Mouse (Mus musculus) kidney, postnatal 14 days (tissue): ENCODE results near the gene Zfp384.
A peak's percentile ranks its signal among the peaks of the same experiment; 100 is the strongest.

Source experiments
- DNase-seq: peaks from one replicate; pipeline ENCODE4 v3.0.0; 2022; ENCODE audit warnings: mixed read lengths

Zfp384 gene

DNA sequence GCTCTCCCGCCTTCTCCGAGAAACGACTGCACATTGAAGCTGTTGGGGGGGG lies at the start of gene Zfp384:
TSS of gene Zfp384 (plus strand) at position 17 of the 52 bp plus-strand sequence.
- no peak for DNase-seq

- DNase-seq, result no peak
Observed at GRCm38 (mm10) chr6:124959960-124960359, 49.0 kb upstream of the Zfp384 start.

GRCm38 (mm10) chr6:124961021-124961420 lies 47.9 kb upstream of the Zfp384 start:
- no peak for DNase-seq

- DNase-seq, result no peak
Observed at GRCm38 (mm10) chr6:124964638-124965037, 44.3 kb upstream of the Zfp384 start.

DNA sequence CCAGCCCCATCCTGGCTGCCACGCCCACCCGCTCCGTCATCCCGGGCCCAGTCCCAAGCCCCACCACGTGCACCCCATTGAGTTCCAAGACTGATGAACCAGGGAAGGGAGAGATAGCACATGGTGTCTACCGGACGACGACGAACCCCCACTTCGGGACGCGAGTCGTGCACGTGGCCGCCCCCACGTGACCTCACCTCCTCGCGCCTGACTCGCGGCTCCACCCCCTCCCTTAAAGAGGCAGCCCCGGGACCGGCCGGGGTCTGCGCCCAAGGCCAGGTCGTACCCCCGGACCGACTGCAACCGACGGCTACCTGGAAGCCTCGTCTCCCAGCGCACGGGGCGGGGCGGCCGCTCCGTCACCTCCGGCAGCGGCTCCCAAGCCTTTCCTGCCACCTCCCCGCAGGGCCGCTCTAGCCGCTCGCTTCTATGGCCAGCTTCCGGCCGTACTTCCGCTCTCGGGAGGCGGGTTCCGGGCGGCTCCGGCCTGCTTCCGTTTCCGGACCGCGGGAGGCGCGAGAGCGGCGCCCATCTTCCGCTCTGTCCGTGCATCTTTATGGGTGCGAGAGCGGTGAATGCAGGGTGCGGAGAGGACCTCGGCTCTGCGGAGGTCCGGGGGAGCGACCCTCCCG lies 43.7 kb upstream of the Zfp384 start, which contains the start of gene Cops7a:
TSS of gene Cops7a (minus strand) at position 451 of the 632 bp plus-strand sequence.
- peak; percentile 96 for DNase-seq

DNA sequence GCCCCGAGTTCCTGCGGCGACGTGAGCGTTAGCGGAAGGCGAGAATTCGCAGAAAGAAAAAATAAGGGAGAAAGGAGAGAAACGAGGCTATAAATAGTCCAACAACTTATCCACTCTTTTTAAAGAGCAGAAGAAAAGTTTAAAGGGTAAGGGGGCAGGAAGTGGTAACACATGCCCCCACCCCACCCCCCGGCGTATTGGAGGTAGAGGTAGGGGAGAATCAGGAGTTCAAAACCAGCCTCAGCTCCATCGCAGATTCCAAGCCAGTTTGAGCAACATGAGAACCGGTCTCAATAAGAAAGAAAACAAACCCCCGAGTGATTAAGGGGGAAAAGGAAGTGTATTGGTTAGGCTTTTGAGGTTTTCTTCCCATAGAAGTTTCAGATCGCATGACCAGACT lies 43.2 kb upstream of the Zfp384 start:
- no peak for DNase-seq

GRCm38 (mm10) chr6:124966466-124967118 lies 42.4 kb upstream of the Zfp384 start:
- DNase-seq, result peak; percentile 10

DNA sequence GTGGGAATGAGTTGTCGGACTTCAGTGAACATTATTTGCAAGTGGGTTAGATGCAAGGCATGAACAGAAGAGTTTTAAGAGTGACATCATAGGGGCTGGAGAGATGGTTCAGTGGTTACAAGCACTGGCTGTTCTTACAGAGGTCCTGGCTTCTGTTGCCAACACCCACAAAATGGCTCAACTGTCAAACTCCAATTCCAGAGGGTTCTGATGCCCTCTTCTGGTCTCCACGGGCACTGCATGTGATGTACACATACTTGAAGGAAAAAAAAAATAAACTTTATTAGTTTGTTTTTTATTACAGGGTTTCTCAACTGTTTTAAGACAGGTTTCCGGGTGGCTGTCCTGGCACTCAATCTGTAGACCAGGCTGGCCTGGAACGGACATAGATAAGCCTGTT lies 41.2 kb upstream of the Zfp384 start:
- DNase-seq, result peak; percentile 46

DNA sequence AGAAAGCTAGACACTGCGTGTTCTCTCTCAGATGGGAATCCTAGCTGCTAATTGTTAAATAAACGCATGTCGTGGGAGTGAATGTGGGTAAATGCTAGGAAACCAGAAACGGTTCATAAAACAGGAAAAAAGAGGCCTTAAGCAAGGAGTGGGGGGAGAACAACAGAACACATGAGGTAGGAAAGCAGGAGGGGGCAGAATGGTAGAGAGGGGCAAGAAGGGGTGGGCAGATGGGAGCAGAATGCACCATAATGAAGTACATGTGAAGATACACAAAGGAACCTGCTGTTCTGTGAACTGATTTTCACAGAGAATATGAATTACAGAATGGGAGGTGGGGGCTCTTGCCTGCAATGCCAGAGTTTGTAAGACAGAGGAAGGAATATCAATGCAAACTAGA lies 16.7 kb upstream of the Zfp384 start:
- no peak for DNase-seq

- DNase-seq, result no peak
Observed at GRCm38 (mm10) chr6:124993365-124993764, 15.6 kb upstream of the Zfp384 start.

GRCm38 (mm10) chr6:124993876-124994275 lies 15.1 kb upstream of the Zfp384 start:
- DNase-seq, result no peak

DNA sequence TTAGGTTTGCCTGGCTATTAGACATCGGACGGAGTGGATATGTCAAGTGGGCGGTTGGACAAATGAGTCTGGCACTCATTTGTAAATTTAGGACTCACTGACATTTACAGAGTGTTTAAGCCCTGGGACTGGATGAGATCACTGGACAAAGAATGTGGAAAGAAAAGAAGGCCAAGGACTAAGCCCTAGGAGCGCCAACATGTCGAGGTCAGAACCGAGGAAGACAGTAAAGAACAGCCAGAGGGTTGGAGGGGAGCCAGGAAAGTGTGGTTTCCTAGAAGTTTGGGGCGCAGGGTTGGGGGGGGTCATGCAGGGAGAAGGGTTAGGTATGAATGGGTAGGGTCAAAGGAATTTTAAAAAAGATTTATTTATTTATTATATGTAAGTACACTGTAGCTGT lies 13.7 kb upstream of the Zfp384 start:
- DNase-seq, result no peak

- DNase-seq, result no peak
Observed at GRCm38 (mm10) chr6:124995831-124996403, 13.0 kb upstream of the Zfp384 start.

- DNase-seq, result peak; percentile 79
Observed at GRCm38 (mm10) chr6:124996551-124997501, 12.1 kb upstream of the Zfp384 start, which contains the start of gene Pianp. TSS of gene Pianp (plus strand) at chr6:124996694.

DNA sequence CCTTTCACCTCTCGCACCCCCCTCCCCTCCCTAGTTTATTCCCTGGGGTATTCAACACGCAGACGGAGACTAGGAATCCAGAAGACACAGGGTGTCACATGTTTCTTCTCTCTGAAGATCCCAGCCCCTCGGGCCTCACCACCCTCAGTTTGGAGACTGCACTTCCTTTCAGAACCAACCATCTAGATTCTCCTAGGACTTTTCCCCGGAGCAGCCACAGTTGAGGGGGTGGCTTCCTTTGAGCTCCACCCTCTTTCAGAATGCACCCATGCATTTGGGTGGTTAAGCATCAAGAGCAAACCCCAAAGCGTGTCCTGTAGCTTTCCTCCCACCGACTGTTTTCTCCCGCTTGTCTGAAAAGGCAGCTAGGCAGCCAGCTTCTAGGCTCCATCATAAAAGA lies 10.9 kb upstream of the Zfp384 start:
- no peak for DNase-seq

DNA sequence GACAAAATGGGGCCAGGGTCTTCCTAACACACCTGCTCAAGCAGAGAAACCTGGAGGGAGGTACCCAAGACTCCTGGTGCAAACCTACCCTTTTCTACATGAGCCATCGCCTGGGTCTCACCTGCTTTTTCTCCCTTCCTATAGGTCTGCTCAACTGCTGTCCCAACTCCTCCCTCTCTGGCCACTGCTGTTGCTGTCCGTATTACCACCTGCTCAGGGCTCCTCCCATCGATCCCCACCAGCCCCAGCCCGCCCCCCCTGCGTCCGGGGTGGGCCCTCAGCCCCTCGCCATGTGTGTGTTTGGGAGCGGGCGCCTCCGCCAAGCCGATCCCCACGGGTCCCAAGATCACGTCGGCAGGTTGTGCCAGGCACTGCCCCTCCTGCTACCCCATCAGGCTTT lies 9.9 kb upstream of the Zfp384 start:
- no peak for DNase-seq

DNA sequence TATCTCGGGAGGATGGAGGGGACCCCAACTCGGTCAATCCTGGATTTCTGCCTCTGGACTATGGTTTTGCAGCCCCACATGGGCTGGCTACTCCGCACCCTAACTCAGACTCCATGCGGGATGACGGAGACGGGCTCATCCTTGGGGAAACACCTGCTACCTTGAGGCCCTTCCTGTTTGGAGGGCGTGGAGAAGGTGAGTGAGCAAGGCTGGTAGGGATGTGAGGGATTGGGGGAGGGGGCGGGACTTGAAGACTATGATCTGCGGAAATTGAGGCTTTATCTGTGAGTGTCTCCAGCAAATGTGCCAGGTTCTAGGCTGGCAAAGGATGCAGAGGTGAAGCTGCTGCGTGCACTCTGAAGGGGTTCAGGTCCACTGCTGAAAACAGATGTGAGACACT lies 9.4 kb upstream of the Zfp384 start:
- DNase-seq, result no peak

DNA sequence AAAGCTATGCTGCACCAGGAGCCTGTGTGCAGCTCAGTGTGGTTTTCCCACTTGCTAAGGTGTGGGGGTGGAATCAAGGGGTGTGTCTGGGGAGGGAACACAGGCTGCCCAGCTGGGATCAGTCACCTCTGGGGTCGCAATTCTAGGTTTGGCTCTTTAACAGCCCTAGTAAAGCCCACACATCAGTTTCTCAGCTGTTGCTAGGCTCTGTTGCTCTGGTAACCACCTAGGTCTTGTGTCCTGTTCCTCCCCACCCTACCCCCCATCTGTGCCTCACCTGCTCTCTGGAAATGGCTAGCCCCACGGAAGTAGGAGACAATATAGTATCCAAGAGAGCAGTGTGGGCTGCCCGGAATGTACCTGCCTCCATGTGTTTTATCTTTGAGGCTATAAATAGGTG lies 5.2 kb upstream of the Zfp384 start:
- no peak for DNase-seq

DNA sequence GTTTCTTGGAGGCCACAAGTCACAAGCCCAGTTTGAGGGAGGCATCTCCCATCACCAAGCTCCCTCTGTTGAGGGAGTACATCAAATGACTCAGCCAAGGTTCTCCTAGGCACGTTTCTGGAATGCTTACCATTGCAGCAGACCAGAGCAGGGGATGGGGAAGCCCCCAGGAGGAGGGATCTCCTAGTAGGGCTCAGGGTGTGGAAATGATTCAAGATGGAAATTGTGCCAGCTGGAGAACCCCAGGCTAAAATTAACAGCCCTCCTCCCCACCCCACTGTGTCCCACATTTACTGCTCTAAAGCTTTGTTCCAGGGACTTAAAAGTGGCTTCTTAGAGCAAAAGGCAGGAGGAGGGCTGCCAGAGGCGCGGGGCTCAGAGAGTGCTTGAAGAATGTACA lies 3.9 kb upstream of the Zfp384 start:
- DNase-seq, result no peak

DNA sequence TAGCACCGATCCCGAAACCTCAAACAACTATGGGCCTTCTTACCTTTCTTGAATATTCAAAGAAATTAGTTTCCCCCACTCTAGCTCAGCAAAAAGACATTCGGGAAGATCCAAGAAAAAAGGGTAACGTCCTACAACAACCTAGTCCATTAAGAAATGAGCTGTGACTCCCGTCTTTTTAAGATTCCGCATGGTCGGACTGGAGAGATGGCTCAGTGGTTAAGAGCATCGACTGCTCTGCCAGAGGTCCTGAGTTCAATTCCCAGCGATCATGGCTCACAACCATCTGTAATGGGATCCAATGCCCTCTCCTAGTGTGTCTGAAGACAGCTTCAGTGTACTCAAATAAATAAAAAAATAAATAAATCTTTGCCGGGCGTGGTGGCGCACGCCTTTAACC lies 885 bp upstream of the Zfp384 start:
- DNase-seq, result no peak

- peak; percentile 99 for DNase-seq
Observed at GRCm38 (mm10) chr6:125008586-125009128, 288 bp upstream of the Zfp384 start.

GRCm38 (mm10) chr6:125009181-125010073 lies 482 bp downstream of the Zfp384 start:
- peak; percentile 92 for DNase-seq
